Mouse (Mus musculus): ENCODE measurements around the gene Abhd17c.

Abhd17c gene

DNA sequence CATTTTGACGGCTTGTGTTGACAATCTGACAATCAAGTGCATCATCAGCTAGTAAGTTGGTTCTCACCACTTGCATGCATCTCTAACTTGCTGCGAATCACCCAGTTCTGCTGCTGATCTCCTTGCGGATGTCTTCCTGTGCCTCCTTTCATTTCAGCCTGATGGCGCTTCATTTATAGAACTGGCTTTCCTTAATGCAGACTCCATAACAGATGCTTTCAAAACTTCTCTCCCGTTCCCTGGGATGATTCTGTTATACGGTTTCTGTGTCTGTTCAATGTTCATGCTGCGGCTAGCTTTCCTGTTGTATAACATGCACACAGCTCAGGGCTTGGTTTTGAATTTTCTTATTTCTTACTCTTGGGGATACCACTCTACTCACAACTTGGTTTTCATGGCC is 91.9 kb downstream of the Abhd17c start:
- DNase-seq = no peak
